Mouse (Mus musculus): ENCODE measurements around the gene Fgf12.

The Fgf12 gene

GRCm38 (mm10) chr16:28335025-28335424, 417.8 kb downstream of the Fgf12 start:
- DNase-seq (ENCODE audit: low read depth, low spot score): no peak

DNA sequence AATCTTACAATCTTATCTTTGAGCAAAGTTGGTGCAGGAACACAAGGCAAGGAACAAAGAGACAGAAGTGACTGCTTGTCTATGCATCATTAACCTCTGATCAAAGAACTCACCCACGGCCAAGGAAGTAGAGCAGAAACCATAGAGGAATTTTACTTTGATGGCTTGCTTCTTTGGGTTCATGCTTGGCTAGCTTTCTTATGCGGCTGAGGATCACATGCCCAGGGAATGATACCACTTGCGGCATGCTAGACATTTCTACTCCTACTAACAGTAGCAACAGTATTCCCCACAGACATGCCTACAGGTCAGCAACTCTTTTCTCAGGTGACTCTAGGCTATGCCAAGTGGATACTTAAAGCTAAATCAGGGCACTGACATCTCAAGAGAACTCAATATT, 429.3 kb downstream of the Fgf12 start:
- DNase-seq (ENCODE audit: low read depth, low spot score): no peak

DNA sequence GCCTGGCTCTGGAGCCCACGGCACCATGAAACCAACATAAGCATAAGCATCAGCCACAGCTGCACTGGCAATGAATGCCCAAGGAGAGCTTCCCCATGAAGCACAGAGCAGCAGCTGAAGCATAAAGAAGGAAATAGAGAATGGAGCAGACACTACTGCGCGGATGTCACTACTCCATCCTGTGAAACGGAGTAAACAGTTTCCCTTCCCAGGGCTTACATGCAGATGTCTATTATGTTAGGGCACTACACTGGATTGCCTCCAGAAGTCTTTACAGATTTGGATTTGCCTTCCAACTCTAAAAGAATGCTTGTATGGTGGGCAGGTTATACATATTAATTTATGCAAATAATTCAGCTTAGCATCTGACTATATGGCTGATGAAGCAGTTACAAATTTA, 441.2 kb downstream of the Fgf12 start:
- no peak for DNase-seq (ENCODE audit: low read depth, low spot score)

- no peak for DNase-seq (ENCODE audit: low read depth, low spot score)
Observed at GRCm38 (mm10) chr16:28303889-28304288, 449.0 kb downstream of the Fgf12 start.

DNA sequence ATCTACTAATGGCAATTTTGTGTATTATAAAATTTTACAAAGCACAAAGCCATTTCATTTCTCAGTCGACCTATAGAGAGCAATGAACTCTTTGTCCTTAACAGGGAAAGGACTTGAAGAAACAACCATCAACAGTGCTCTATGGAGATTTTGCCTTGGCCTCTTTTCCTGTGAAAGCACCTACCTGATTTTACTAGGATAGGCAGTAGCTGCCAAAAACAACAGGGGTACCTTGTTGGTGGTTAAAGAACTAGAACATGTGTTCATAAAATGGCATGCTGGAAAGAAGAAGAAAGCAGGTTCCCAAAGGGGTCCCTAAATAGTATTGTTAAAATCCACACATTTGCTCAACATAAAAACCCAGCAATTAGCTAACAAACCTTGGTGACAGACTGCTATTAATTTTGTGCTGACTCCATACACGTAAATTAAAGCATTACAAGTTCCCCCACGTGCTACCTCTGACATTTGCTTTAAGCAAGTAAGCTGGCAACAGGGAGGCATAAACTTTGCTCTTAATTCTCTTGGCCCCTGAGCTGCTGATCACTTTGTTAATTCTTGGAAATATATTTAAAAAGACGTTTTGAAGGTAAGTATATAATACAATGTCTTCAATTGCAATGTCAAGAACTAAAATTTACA, 463.1 kb downstream of the Fgf12 start:
- no peak for DNase-seq (ENCODE audit: low read depth, low spot score)

GRCm38 (mm10) chr16:28257904-28258303, 495.0 kb downstream of the Fgf12 start:
- no peak for DNase-seq (ENCODE audit: low read depth, low spot score)

DNA sequence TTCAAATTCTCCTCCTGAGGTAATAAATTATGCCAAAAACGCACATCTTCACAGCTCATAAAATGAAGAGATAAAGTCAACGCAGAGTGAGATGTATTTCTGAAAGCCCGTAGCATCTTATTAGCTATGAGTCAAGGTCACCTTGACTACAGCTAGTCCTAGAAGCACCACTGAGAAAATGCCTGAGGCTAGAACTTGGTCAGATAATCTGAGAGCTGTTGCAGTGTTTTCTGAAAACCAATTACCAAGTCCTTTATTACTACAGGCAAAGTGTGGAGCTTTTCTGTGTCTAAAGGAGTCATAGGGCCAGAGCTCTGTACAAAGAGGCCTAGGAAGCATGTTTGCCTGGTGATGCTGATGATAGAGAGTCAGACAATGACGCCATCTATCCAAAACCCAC, 498.6 kb downstream of the Fgf12 start:
- DNase-seq (ENCODE audit: low read depth, low spot score): no peak

DNA sequence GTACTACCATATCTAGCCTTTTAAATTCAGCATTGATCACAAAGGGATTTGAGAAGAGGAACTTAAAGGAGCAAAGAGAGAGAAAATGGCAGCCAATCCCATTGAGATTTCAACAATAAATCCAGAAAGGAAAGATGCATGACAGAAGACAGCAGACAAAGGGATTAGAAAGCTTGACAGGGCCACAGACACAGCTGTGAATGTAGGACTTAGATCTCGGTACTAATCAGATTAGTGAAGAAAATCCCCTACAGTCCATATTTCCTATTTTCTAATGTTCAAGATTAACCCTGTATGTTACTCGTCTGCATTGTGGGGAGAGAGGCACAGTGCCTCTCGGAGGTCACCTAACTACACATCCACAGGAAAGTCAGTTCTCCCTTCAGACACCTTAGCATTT, 500.9 kb downstream of the Fgf12 start:
- no peak for DNase-seq (ENCODE audit: low read depth, low spot score)

GRCm38 (mm10) chr16:28242867-28243649, 509.8 kb downstream of the Fgf12 start:
- DNase-seq (ENCODE audit: low read depth, low spot score): no peak

DNA sequence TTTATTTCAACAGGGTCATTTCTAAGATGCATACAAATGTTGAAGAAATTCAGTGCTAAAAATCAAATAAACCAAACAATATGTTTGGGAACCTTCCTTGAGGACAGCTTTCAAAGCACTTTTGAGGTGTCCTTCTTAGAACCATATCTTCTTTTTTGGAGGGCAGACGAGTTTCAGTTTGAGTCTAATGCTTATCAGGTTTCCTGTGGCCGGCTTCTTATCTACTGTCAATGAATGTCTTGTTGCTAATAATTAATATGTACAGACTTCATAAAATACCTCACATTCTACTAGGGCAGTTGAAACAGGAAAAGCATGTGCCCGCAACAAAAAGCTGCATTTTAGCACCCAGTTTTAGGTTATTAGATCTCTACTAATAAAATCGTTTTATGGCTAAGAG, 513.5 kb downstream of the Fgf12 start:
- no peak for DNase-seq (ENCODE audit: low read depth, low spot score)

DNA sequence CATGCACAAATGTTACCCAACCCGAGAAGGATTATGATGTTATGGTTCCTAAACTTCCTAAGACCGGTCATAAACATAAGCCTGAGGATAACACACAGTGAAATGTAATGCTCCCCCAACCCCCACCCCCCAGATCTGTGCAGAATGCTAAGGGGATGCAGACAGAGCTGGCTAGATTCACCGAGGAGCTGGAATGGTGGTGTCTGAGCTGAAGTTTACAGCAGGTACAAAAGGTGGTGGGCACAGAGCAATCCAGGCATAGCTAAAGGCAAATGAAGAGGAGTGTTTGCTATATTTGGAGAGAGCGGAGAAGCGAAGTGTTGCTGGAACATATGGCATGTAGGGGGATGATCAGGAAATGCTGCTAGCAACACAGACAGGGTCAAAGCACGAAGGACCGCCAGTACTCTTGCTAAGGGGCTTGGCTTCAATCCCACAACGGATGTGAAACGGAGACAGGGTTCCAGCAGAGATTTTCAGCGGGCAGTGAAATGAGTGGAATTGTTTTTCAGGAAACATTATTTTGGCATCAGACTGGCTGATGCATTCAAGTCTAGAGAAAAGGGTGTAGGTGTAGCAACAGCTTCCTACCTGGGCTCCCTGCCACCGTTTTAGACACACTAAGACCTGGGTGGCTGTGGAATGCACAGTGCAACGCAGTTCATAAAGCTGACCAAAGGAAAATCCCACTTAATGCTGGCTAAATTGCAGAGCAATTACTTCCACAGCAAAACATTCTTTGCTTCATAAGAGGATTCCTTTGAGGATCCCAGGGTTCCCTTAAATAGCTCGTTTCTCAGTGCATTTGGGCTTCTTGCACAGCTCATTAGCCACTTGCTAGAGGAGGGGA, 514.6 kb downstream of the Fgf12 start:
- no peak for DNase-seq (ENCODE audit: low read depth, low spot score)

GRCm38 (mm10) chr16:28215930-28216329, 536.9 kb downstream of the Fgf12 start:
- DNase-seq (ENCODE audit: low read depth, low spot score): no peak

DNA sequence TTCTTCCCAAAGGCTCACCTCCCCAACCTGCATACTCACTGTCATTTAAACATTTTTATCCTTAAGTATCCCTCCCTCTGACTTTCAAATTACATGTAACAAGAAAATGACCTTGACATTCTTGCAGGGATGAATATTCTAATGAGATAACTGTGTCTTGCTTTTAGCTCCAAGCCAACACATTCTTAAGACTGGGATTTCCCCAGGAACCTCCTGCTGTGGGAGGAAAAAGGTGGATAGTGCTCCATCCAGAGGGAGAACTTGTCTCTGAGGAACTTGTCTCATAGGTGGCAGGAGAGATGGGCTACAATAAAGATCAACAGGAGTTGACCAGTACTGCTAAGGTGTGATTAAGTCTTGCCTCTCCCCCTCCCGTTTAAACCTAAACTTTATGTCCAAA, 540.5 kb downstream of the Fgf12 start:
- no peak for DNase-seq (ENCODE audit: low read depth, low spot score)

DNA sequence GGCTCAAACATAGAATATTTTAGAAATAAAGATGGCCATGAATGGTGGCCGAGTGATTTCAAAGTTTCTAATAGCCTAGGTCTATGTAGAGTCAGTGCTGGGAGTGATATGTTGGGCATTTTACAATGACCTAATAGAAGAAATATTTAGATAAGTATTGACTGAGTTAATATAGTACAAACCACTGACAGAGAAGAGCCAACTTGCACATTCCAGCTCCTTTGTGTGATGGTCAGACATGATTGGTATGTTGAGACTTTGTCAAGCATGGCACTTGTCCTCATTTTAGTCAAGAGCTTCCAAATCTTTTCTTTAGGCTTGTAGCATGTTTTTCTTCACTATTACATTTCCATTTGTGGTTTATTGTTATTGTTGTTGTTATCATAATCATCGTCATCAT, 596.4 kb downstream of the Fgf12 start:
- no peak for DNase-seq (ENCODE audit: low read depth, low spot score)

- no peak for DNase-seq (ENCODE audit: low read depth, low spot score)
Observed at GRCm38 (mm10) chr16:28140972-28141371, 611.9 kb downstream of the Fgf12 start.

- no peak for DNase-seq (ENCODE audit: low read depth, low spot score)
Observed at GRCm38 (mm10) chr16:28127006-28127405, 625.9 kb downstream of the Fgf12 start.

Data from embryo, embryonic 11.5 days (tissue).